Mouse (Mus musculus) heart, embryonic 11.5 days (tissue): ENCODE measurements around the gene Pfkfb2. TPM values are rescaled to one million over a fixed set of nuclear protein-coding genes. Genes with fewer than 3 reads are reported as not detected.

ENCODE experiments used
- ATAC-seq: fragments of 200-750 bp; cut with Nextera tagmentation; replicated peaks from 2 replicates; pipeline ENCODE4 v1.8.0; 2017; ENCODE audit warnings: moderate library complexity; ENCODE audit not compliant: insufficient number of reproducible peaks, low FRiP score, low TSS enrichment
- H3K27ac ChIP-seq: fragments of 300-500 bp; sonication (generic); 2 replicates; pipeline ENCODE4 v1.5.1; 2014; ENCODE audit warnings: mild to moderate bottlenecking, low read depth, low read length
- H3K27me3 ChIP-seq: fragments of 300-500 bp; sonication (generic); 2 replicates; pipeline ENCODE4 v1.6.1; 2014; ENCODE audit warnings: mild to moderate bottlenecking, low read length, mixed read lengths; ENCODE audit not compliant: control insufficient read depth, insufficient read depth
- H3K36me3 ChIP-seq: fragments of 300-500 bp; sonication (generic); 2 replicates; pipeline ENCODE4 v1.6.1; 2014; ENCODE audit warnings: mild to moderate bottlenecking, low read length, moderate library complexity, mixed read lengths; ENCODE audit not compliant: control insufficient read depth, insufficient read depth
- H3K4me1 ChIP-seq: fragments of 300-500 bp; sonication (generic); 2 replicates; pipeline ENCODE4 v1.6.1; 2014; ENCODE audit warnings: low read length; ENCODE audit not compliant: control insufficient read depth, insufficient read depth
- H3K4me2 ChIP-seq: fragments of 300-500 bp; sonication (generic); 2 replicates; pipeline ENCODE4 v1.6.1; 2014; ENCODE audit warnings: mild to moderate bottlenecking, moderate library complexity
- H3K4me3 ChIP-seq: fragments of 300-500 bp; sonication (generic); 2 replicates; pipeline ENCODE4 v1.5.1; 2014; ENCODE audit warnings: low read depth, low read length
- H3K9ac ChIP-seq: fragments of 300-500 bp; sonication (generic); 2 replicates; pipeline ENCODE4 v1.6.1; 2014; ENCODE audit warnings: mild to moderate bottlenecking, low read depth, low read length, moderate library complexity
- H3K9me3 ChIP-seq: fragments of 300-500 bp; sonication (generic); replicated peaks from 2 replicates; pipeline ENCODE4 v1.6.1; 2016; ENCODE audit warnings: low read length; ENCODE audit not compliant: control insufficient read depth
- polyA plus RNA-seq: library from polyadenylated mRNA; unstranded; fragments of >200 nt; fragmentation: Nextera tagmentation; extraction: Ambion mirVana; gene quantifications from 2 replicates; pipeline ENCODE4 v1.2.1, GENCODE M21; 2014

The Pfkfb2 gene
- polyA plus RNA-seq, 1 experiment from 2014 or later, result 4.8 TPM

DNA sequence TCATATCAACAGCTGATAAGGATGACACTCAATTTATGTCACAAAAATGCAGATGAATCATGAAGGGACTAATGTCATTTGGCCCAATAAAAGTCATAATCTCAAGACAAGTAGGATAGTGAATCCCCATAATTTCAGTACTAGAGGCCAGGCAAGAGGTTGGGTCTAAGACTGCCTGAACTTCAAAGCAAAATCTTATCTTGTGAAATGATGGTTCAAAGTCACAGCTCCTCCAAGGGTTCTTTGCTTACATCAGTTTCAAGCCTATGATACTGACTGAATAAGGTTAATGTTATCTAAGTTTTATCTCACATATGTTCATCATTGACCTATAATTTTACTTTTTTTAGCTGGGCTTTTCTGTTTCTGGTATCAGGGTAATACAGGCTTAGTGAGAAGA is 88.1 kb downstream of the Pfkfb2 start:
- Histone ChIP-seq H3K27me3 (no peaks in the 10 kb centered on the region), H3K9ac (no peak overlapping the region), H3K36me3 (no peaks in the 10 kb centered on the region), H3K27ac (no peak overlapping the region), H3K9me3 (no peaks in the 10 kb centered on the region), H3K4me1 (no peaks in the 10 kb centered on the region), H3K4me2 (no peak overlapping the region), H3K4me3 (no peak overlapping the region)
- ATAC-seq, result no peak

Other genes starting within 250 kb of the Pfkfb2 start
- gene Zp3r, start 99.6 kb downstream of the Pfkfb2 start, polyA plus RNA-seq, result not detected in 2 replicates
- gene C4bp, start 67.6 kb downstream of the Pfkfb2 start, polyA plus RNA-seq, result not detected in 2 replicates
- not detected in 2 replicates for gene Gm29427, start 13.5 kb downstream of the Pfkfb2 start, polyA plus RNA-seq
- 6.5 and 11.1 TPM in 2 replicates for gene Yod1, start 11.9 kb downstream of the Pfkfb2 start, polyA plus RNA-seq
- gene AA986860, start 2.7 kb upstream of the Pfkfb2 start, polyA plus RNA-seq, result 0.69 and 1.2 TPM in 2 replicates
- gene Fcamr, start 71.6 kb upstream of the Pfkfb2 start, polyA plus RNA-seq, result 0.09 TPM in 1 of 2 replicates, not detected in the other
- gene Pigr, start 97.4 kb upstream of the Pfkfb2 start, polyA plus RNA-seq, result not detected in 2 replicates
- 1.6 and 2.2 TPM in 2 replicates for gene Fcmr, start 136.4 kb upstream of the Pfkfb2 start, polyA plus RNA-seq
- gene Il24, start 158.2 kb upstream of the Pfkfb2 start, polyA plus RNA-seq, result not detected in 2 replicates
- gene Il20, start 182.2 kb upstream of the Pfkfb2 start, polyA plus RNA-seq, result not detected in 2 replicates
- gene Il19, start 210.9 kb upstream of the Pfkfb2 start, polyA plus RNA-seq, result not detected in 2 replicates